Mouse (Mus musculus) gastrocnemius, postnatal 25 days (tissue): Measurements from ENCODE around the gene Ddx20. TPM values are rescaled to one million over a fixed set of nuclear protein-coding genes. Genes with fewer than 3 reads are reported as not detected.
"Not testable (repeated sequence)": the region's sequence is repeated elsewhere in the genome, so short reads cannot be mapped to it uniquely, and the experiment has no call there.

Experiments used
- DNase-seq: peaks from one replicate; pipeline ENCODE4 v3.0.0; 2022
- total RNA-seq, 2 experiments: library from RNA; stranded (reverse); gene quantifications; 1 replicate in 1 of 2; 2 replicates in 1 of 2; pipeline ENCODE4 v1.2.3; 2021

Ddx20 gene
- total RNA-seq, 2 experiments from 2014 or later = 7.8 to 8.1 TPM

GRCm38 (mm10) chr3:105705561-105705960 is 18.2 kb upstream of the Ddx20 start:
- DNase-seq = no peak

- DNase-seq = peak; percentile 81
These were observed 17.7 kb upstream of the Ddx20 start for GRCm38 (mm10) chr3:105705061-105705549.

- DNase-seq = peak; percentile 86
These were observed 16.9 kb upstream of the Ddx20 start, which contains the start of gene Inka2 for GRCm38 (mm10) chr3:105704031-105705008. TSS of gene Inka2 (plus strand) at chr3:105704599.

DNA sequence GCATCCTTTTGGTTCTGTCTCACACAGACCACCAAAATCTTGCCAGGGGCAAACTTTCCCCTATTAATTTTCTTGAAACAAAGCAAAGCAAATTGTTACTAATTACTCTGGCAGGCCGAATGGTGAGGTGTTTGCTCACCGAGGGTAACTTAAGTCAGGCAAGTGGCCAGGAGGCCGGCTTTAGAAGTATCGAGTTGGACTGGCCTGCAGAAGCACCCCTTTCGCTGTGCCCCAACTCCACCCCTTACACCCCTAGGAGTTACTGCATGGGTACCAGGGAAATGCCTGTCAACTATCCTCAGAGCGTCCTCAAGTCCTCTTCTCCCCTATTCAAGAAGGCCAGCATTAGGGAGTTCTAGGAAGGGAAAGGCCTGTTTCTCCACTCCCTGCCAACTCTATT is 16.2 kb upstream of the Ddx20 start:
- DNase-seq = no peak

DNA sequence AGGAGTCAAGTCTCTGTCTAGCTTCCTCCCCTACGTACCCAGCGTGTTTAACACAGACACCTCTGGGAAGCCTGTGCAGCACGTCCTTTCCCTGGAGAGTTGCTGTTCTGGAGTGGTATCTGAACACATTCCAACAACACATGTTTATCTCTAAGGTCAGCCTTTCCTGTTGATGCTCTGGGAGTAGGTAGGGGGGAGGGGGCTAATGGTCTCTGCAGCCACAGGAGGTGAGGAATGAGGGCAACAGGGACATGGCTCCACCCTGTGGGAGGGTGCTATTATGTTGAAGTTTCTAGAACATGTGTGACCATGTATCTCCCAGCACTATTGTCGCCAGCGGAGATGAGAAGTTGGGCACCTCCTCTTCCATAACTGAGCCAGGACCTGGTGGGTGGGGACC is 14.0 kb upstream of the Ddx20 start:
- DNase-seq = peak; percentile 55

DNA sequence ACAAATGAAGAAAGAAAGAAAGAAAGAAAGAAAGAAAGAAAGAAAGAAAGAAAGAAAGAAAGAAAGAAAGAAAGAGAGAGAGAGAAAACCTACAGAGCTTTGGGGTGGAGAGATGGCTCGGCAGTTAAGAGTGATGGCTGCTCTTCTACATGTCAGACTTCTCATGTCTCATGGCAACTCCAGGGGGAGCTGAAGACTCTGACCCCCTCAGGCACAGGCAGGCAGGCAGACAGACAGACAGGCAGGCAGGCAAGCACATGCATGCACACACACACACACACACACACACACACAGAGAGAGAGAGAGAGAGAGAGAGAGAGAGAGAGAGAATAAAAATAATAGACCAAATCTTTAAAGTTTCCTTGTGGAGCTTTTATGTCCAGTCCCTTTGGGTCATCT is 13.4 kb upstream of the Ddx20 start:
- DNase-seq = not testable (repeated sequence)

- DNase-seq = no peak
These were observed 12.0 kb upstream of the Ddx20 start for GRCm38 (mm10) chr3:105699241-105699933.

GRCm38 (mm10) chr3:105698311-105698710 is 10.9 kb upstream of the Ddx20 start:
- DNase-seq = no peak

GRCm38 (mm10) chr3:105697148-105697441 is 9.7 kb upstream of the Ddx20 start:
- DNase-seq = no peak

DNA sequence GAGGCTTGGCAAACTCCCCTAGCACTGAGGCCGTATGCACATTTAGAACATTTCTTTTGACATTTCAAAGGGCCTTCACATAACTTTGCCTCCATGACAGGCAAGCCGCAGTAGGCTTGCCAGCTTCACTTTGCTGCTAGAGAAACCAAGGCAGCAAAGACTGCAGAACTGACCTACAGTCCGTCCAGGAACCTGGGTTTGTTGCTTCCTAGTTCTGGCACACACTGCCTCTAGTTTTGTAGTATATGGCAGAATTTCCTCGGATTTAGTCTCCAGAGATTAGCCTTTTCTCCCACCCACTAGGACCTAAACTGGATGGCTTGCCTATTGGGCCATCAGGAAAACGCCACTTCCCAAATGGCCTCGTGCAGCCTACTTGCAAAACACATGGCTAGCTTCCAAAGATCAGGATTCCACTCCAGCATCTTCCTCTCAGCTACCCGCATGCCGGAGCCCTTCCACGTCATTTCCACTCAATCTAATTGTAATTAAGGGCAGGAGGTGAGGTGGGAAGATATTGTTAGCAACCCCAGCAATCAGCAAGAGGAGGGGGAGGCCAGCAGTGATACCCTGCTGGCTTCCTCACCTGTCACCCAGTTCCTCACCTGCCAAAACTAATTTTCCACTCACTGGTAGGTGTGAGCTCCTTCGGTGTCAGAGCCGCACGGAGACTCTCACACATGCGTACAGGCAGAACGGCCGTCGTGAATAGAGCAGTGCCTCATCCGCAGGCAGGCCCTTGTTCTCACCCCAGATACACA is 9.2 kb upstream of the Ddx20 start:
- DNase-seq = no peak

DNA sequence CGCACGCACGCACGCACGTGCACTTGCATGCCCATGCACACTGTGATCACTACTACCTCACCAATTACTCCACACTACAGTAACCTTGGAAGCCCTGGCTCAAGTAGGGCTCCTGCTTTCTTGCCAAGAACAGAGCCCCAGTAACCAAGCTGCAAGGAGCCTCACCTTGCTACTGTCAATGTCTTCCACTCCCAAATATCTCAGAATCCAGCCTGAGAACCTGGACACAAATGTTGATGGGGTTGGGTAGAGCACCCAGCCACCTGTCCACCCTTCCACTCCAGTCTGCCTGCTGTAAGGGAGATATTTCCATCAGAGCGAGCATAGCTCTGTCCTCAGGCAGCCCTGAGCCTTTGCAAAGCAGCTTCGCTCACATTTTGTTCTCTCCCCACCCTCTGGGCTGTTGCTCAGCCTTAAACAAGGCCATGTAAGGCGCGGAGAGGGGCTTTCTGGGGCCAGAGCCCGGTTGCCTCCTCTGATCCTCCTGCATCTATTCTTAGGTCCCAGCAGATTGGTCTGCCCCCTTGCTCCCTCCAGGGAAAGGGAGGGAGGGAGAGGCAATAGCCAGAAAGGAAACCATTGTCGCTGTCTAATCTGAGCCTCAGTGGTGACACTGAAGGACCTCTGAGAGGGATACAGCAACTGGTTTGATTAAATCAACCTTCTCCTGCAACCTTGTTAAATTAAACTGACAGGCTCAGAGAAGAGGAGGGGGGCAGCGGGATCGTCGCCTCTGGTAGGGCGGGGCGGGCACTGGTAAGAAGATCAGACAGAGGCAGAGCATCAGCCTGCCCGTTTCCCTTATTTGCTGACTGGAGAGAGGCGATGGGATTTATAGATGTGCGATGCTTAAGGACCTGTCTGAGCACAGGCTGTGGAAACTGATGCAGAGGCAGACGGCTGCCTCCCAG is 8.4 kb upstream of the Ddx20 start:
- peak; percentile 29 for DNase-seq

- DNase-seq = no peak
These were observed 6.1 kb upstream of the Ddx20 start for GRCm38 (mm10) chr3:105693327-105694080.

GRCm38 (mm10) chr3:105688536-105688935 is 1.2 kb upstream of the Ddx20 start:
- no peak for DNase-seq

- DNase-seq = no peak
These were observed 715 bp downstream of the Ddx20 start for GRCm38 (mm10) chr3:105686394-105687323.

DNA sequence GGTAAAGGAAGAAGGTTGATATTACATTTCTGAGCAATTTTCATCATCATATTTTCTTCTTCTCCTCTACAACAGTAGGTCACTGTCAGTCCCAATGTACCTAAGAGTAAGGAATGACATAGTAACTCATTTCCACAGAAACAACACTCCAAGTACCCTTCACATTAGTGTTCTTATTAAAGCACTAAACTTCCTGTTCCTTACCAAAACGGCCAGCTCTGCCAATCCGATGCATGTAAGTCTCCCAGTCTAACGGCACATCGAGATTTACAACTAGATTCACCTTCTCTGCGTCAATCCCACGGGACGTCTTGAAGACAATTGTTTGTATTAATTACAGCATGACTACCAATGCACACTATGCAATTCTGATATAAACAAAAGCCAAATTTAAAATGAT is 7.0 kb downstream of the Ddx20 start:
- DNase-seq = no peak

GRCm38 (mm10) chr3:105675932-105676331 is 11.4 kb downstream of the Ddx20 start:
- no peak for DNase-seq

DNA sequence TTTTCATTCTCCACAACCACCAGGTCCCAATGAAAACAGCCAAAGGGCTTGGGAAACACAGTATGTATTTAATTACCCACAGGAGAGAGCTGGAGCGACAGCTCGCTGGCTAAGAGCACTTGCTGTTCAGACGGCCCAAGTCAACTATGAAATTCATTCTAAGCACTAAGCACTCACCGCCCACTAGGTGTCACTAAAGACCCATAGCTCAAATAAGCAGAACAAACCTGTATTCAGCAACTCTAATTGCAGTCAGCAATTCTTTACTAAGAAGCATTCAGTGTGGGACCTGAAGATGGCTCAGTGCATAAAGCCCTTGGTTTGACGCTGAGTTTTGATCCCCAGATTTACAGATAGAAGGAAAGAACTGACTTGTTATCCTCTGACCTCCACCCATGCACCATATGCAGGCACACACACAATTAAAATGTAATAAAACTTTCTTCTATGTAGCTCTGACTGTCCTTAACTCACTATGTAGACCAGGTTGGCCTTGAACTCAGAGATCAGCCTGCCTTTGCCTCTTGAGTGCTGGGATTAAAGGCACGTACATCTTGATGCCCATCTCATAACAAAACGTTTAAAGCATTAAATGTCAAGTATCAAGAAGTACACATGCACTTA is 12.7 kb downstream of the Ddx20 start:
- peak; percentile 24 for DNase-seq

GRCm38 (mm10) chr3:105670801-105671200 is 16.6 kb downstream of the Ddx20 start:
- no peak for DNase-seq

- no peak for DNase-seq
These were observed 17.6 kb downstream of the Ddx20 start for GRCm38 (mm10) chr3:105669776-105670175.
